Mouse (Mus musculus): ENCODE results near the gene Rdh5. TPM values are rescaled to one million over a fixed set of nuclear protein-coding genes. Genes with fewer than 3 reads are reported as not detected.

The Rdh5 gene
- polyA plus RNA-seq, 1 experiment from 2014 or later = 17.3 TPM

DNA sequence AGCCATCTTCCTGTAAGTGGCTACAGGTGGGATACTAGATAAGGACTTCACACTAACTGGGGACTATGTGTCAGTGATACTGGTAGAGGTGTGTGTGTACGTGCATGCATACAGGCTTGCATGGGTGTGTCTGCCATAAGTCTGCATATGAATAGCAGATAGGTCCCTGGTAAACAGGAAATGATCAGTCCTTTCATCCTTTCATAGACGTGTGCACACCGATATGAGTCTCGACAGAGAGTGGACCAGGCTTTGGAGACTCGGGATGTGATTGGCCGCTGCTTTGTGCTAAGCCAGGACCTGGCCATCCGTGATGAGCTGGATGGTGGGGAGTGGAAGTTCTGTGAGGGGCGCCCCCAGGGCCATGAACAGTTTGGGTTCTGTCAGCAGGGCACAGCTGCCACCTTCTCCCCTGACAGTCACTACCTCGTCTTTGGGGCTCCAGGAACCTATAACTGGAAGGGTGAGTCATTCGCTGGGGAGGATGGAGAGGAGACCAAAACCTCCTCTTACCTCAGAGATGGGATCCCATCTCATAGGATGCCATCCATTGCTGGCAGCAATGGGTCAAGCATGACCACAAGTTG lies 17.9 kb upstream of the Rdh5 start:
- 75% methylated on average over 10 of the region's 10 CpGs for WGBS
- no peaks in the 10 kb centered on the region for H3K4me1 ChIP-seq
- no peaks in the 10 kb centered on the region for H3K9me3 ChIP-seq
- H3K36me3 ChIP-seq = no peaks in the 10 kb centered on the region
- no peak overlapping the region for H3K4me2 ChIP-seq
- no peak overlapping the region for H3K9ac ChIP-seq
- no peak for ATAC-seq (ENCODE audit: borderline replicate concordance, extremely low read depth, low FRiP score, low TSS enrichment)
- H3K4me3 ChIP-seq = no peak overlapping the region
- H3K27me3 ChIP-seq = peaks cover 9% of the 10 kb centered on the region
- H3K27ac ChIP-seq = no peak overlapping the region

DNA sequence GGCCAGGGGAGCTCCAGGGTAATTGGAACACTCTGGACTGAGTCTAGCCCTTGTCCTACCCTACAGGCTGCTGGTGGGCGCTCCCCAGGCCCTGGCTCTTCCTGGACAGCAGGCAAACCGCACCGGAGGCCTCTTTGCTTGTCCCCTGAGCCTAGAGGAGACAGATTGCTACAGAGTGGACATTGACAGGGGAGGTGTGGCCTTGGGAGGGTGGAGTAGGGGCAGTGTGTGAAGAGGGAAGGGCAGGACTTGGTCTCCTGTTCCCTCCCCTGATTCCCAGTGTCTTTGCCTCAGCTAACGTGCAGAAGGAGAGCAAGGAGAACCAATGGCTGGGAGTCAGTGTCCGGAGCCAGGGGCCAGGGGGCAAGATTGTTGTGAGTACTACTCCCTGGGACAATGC lies 16.3 kb upstream of the Rdh5 start:
- Histone ChIP-seq H3K4me1 (peaks cover 5% of the 10 kb centered on the region), H3K27me3 (peaks cover 24% of the 10 kb centered on the region), H3K4me2 (no peak overlapping the region), H3K9ac (no peak overlapping the region), H3K9me3 (no peaks in the 10 kb centered on the region), H3K36me3 (no peaks in the 10 kb centered on the region), H3K4me3 (no peak overlapping the region), H3K27ac (no peak overlapping the region)
- ATAC-seq (ENCODE audit: borderline replicate concordance, extremely low read depth, low FRiP score, low TSS enrichment) = no peak
- 42% methylated on average over 5 of the region's 5 CpGs for WGBS

DNA sequence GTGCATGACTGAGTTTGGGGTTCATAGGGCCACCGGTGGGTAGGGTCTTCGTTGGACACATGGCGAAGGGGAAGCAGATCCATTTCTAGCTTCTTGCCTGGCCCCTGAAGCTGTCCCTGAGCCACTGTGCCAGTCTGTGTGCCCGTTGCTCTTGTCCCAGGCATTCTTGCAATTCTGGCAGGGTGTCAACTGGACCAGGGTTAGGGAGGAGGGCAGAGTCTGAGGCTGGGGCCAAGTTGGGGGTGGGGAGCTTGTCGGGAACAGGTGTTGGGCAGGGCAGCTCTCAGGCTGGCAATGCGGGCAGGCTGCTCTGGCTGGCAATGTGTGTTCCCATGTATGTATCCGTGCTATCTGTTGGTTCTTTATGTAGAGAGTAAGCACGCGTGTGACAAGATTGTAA lies 15.8 kb upstream of the Rdh5 start:
- Histone ChIP-seq H3K9me3 (no peaks in the 10 kb centered on the region), H3K9ac (no peak overlapping the region), H3K4me3 (no peak overlapping the region), H3K27me3 (peaks cover 30% of the 10 kb centered on the region), H3K27ac (no peak overlapping the region), H3K36me3 (no peaks in the 10 kb centered on the region), H3K4me1 (peaks cover 10% of the 10 kb centered on the region), H3K4me2 (no peak overlapping the region)
- 78% methylated on average over 9 of the region's 9 CpGs for WGBS
- no peak for ATAC-seq (ENCODE audit: borderline replicate concordance, extremely low read depth, low FRiP score, low TSS enrichment)

DNA sequence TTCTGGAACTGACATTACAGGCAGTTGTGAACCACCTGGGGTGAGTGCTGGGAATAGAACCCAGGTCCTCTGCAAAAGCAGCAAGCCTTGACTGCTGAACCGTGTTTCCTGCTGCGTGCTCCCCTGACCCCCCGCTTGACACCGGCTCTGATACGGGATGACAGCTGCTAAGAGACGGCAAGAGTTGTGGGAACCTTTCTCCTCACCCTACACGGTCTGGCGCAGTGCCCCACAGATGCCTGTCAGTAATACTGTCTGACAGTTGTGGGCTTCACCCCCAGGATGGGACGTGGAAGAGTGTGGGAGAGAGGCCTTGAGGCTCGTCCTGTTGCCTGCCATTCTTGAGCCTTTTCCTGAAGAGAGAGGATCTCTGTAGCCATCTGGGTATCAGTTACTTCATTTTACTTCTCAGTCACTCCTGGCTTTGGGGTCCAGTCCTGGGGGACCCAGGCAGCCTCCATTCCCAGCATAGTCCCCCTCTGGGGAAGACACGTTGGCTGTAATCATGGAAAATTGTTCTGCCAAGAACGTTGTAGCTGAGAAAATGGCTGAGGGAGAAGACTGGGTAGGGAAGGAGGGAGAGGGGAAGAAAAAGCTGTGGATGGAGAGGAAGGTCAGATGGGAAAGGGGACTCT lies 15.2 kb upstream of the Rdh5 start:
- 56% methylated on average over 12 of the region's 12 CpGs for WGBS
- Histone ChIP-seq H3K4me2 (no peak overlapping the region), H3K9ac (no peak overlapping the region), H3K4me3 (no peak overlapping the region), H3K4me1 (peaks cover 13% of the 10 kb centered on the region), H3K36me3 (no peaks in the 10 kb centered on the region), H3K9me3 (no peaks in the 10 kb centered on the region), H3K27me3 (peaks cover 36% of the 10 kb centered on the region), H3K27ac (no peak overlapping the region)
- ATAC-seq (ENCODE audit: borderline replicate concordance, extremely low read depth, low FRiP score, low TSS enrichment) = no peak

DNA sequence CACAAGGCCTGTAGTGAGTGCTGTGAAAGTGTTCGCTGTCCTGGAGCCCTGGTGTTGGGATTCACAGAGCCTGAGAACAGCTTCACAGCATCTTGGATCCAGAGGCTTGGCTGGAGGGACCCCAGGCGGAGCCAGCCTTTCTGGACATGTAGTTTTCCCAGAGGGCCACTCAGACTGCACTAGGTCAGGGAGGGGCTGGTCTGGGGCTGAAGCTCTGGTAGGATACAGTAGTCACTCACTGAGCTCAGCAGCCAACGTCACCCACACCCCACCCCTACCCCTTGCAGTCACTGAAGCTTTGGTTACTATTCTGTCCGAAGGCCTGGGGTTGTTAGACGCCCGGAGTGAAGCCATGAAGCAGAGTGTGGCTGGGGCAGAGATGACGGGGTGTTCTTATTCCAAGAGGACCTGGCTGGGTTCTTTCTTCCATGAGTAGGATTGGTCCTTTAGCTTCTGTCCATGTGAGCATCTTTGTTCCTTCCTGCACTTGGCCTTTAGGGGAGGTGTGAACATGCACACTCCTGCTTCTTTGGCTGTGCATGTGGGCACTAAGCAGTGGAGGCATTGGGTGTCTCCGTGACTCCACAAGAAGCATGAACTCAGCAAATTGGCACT lies 13.2 kb upstream of the Rdh5 start:
- peaks cover 13% of the 10 kb centered on the region for H3K4me1 ChIP-seq
- no peak overlapping the region for H3K4me3 ChIP-seq
- no peaks in the 10 kb centered on the region for H3K9me3 ChIP-seq
- no peak overlapping the region for H3K4me2 ChIP-seq
- peaks cover 55% of the 10 kb centered on the region for H3K27me3 ChIP-seq
- WGBS = 69% methylated on average over 8 of the region's 8 CpGs
- no peak for ATAC-seq (ENCODE audit: borderline replicate concordance, extremely low read depth, low FRiP score, low TSS enrichment)
- H3K27ac ChIP-seq = no peak overlapping the region
- H3K9ac ChIP-seq = no peak overlapping the region
- H3K36me3 ChIP-seq = no peaks in the 10 kb centered on the region

DNA sequence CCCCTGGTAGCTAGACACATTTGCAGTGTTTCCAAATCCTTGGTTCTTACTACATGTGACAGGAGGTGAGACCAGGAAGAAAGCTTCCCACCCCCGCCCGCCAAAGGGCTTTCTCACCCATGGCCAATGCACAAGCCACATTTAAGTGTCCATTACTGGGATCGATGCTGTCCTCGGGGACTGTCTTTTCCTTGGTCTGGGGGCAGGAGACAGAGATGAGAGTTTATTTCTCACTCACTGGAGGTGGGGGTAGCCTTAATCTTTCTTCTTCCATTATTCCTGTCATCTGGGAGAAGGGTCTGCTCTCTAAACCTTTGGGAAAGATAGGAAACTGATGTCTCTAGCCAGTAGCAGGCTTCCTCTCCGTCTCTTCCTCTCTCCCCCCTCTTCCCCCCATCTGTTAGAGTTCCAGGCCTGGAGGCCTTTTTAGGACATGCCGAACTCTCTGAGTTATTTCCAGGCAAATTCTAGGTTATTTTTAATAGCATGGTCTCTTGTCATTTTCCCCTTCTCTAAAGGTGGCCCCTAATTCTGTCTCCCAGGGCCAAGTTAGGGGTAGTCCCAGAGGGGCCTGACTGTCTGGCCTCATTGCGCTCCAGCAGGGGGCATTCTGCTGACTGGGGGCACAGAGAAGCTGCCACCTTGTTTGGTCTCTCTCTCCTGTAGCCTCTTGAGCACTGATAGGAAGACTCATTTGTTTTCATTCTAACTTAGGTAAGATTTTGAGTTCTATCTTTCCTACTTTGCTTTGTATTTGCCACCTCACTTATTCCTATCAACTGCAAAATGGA lies 12.5 kb upstream of the Rdh5 start:
- 64% methylated on average over 7 of the region's 7 CpGs for WGBS
- H3K9me3 ChIP-seq = no peaks in the 10 kb centered on the region
- H3K4me3 ChIP-seq = no peak overlapping the region
- ATAC-seq (ENCODE audit: borderline replicate concordance, extremely low read depth, low FRiP score, low TSS enrichment) = no peak
- H3K27ac ChIP-seq = no peak overlapping the region
- H3K4me2 ChIP-seq = no peak overlapping the region
- H3K27me3 ChIP-seq = peaks cover 58% of the 10 kb centered on the region
- H3K4me1 ChIP-seq = peaks cover 13% of the 10 kb centered on the region
- H3K9ac ChIP-seq = no peak overlapping the region
- no peaks in the 10 kb centered on the region for H3K36me3 ChIP-seq

DNA sequence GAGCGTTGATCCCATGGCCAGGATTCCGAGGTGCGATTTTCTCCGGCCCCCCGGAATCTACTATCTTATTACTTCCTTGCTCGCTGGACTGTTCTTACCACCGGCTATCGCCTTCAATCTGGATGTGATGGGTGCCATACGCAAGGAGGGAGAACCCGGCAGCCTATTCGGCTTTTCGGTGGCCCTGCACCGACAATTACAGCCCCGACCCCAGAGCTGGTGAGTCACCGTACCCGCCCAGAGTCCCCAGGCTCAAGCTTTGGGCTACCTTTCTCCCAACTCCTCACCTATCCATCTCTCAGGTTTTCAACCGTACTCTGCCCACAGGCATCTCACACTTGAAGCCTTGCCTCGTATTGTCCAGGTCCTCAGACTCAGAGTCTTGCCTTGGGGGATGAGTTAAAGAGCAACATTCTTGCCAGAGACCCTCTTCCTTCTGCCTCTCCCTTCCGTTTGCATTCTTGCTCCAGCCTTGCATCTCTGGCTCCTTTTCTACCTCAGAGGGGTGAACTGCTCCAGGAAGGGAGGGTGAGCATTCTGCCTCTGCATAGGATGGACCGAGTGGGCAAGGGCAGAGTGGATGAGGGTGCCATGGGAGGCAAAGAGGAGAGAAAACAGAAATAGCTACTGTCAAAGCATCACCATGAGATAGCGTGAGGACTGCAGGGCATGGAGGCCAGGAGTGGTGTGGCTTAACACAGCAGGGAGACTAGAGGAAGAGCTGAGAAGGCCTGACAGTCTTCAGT lies 11.5 kb upstream of the Rdh5 start:
- H3K4me3 ChIP-seq = peak overlapping the region; percentile 42
- H3K4me1 ChIP-seq = peaks cover 21% of the 10 kb centered on the region
- WGBS = 6% methylated on average over 21 of the region's 21 CpGs
- ATAC-seq (ENCODE audit: borderline replicate concordance, extremely low read depth, low FRiP score, low TSS enrichment) = no peak
- H3K9ac ChIP-seq = peak overlapping the region; percentile 18
- H3K4me2 ChIP-seq = peak overlapping the region; percentile 74
- H3K27me3 ChIP-seq = peaks cover 58% of the 10 kb centered on the region
- H3K27ac ChIP-seq = no peak overlapping the region
- no peaks in the 10 kb centered on the region for H3K36me3 ChIP-seq
- no peaks in the 10 kb centered on the region for H3K9me3 ChIP-seq

DNA sequence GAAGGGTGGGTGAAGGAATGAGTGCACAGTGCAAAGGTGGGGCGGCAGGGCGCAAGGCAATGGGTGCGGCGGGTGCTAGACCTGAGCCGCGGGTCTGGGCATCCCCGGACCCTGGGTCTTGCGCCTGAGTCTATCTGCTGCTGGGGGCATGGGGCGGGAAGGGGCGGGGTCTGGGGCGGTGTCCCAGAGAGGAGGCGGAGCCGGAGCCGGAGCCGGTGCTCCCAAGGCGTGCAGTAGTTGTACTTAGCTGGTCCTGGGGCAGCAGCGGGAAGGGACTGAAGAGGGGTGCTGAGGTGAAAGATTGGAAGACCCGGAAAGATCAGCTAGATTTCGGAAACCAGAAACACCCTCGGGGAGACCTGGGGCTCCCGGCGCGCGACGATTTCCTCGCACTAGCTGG lies 10.9 kb upstream of the Rdh5 start, which contains the start of gene Itga7:
TSS of gene Itga7 (plus strand) at position 245 of the 400 bp plus-strand sequence.
- H3K4me3 ChIP-seq = peak within 1 kb of the TSS; percentile 42
- H3K9me3 ChIP-seq = no peaks in the 10 kb centered on the region
- H3K36me3 ChIP-seq = no peaks in the 10 kb centered on the region
- ATAC-seq (ENCODE audit: borderline replicate concordance, extremely low read depth, low FRiP score, low TSS enrichment) = peak; percentile 66; the same call in 1 of the 2 replicates
- H3K27me3 ChIP-seq = peaks cover 58% of the 10 kb centered on the region
- 1% methylated on average over 26 of the region's 26 CpGs for WGBS
- peak within 1 kb of the TSS; percentile 18 for H3K9ac ChIP-seq
- H3K4me2 ChIP-seq = peak within 1 kb of the TSS; percentile 74
- peaks cover 21% of the 10 kb centered on the region for H3K4me1 ChIP-seq
- no peak within 1 kb of the TSS for H3K27ac ChIP-seq

DNA sequence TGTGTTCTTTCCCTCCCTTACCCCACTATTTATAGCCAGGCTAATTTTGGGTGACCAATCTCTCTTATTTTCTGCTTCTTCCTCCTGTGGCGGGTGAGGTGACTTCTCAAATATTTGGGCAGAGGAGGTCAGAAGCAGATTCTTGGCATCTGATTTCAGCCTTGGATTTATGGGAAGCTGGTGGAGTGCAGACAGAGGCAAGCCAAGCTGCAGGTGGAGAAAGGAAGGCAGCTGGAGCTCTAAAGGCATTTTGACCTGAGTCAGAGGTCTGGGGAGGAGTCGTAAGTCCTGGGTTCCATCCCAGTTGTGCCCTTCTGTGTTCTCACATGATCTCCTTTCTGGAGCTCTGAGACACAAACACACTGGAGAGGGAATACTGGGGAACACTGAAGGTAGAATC lies 8.8 kb upstream of the Rdh5 start:
- Histone ChIP-seq H3K9ac (no peak overlapping the region), H3K4me2 (no peak overlapping the region), H3K36me3 (no peaks in the 10 kb centered on the region), H3K4me1 (peaks cover 27% of the 10 kb centered on the region), H3K27ac (no peak overlapping the region), H3K27me3 (peaks cover 61% of the 10 kb centered on the region), H3K9me3 (no peaks in the 10 kb centered on the region), H3K4me3 (no peak overlapping the region)
- no peak for ATAC-seq (ENCODE audit: borderline replicate concordance, extremely low read depth, low FRiP score, low TSS enrichment)
- 57% methylated on average over 2 of the region's 2 CpGs for WGBS

DNA sequence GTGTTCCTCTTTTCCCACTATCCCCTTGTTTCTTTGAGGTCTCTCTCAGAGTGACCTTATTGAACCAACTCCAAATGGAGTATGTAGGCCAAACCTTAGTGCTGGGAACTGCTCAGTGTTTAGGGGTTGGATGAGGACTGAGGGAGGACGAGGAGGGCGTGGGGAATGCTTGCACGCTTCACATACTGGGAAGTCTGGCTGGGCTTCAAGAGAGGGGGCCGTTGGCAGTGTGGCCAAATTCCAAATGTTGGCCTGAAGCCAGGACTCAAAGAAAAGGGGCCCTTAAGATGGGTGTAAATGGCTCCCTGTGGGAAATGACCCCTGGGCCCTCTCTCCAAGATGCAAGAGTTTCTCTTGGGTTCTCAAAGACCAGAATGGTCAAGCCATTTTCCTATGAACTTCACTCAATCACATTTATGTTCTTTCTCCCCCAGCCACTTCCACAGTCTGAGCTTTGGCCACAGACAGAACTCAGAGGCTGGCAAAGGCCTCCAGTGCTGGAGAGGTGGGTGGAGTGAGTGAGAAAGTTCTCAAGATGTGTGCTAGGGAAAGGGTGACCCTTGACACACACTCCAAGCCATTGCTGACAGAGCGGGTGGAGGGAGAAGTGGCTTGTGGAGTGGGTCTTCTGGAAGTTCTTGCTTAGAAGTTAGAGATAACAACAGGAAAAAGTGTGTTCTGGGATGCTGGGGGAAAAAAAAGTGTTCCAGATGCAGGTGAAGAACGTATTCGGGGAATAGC lies 7.1 kb upstream of the Rdh5 start:
- peak overlapping the region; percentile 18 for H3K27ac ChIP-seq
- peak; percentile 69 for ATAC-seq (ENCODE audit: borderline replicate concordance, extremely low read depth, low FRiP score, low TSS enrichment)
- WGBS = 36% methylated on average over 7 of the region's 7 CpGs
- peaks cover 27% of the 10 kb centered on the region for H3K4me1 ChIP-seq
- H3K4me3 ChIP-seq = no peak overlapping the region
- no peak overlapping the region for H3K9ac ChIP-seq
- H3K9me3 ChIP-seq = no peaks in the 10 kb centered on the region
- H3K4me2 ChIP-seq = no peak overlapping the region
- H3K27me3 ChIP-seq = peaks cover 45% of the 10 kb centered on the region
- H3K36me3 ChIP-seq = no peaks in the 10 kb centered on the region

DNA sequence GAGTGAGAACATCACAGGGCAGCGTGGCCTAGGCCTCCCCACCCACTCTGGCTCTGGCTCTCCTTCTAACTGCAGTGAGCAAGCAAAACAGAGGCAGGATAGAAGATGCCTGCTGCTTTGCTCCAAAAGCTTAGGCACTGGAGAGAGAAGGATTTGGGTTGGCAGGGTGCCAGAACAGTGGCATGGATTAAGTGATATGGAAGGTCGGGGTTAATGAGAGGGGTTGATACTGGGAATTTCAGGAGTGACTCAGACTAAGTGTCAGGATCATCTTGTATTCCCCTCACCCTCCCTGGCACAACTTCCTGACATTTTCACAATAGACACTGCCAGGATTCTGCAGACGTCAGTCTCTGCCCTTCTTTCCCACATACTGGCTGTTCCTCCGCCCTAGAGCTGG lies 5.7 kb upstream of the Rdh5 start:
- Histone ChIP-seq H3K27me3 (peaks cover 31% of the 10 kb centered on the region), H3K9me3 (no peaks in the 10 kb centered on the region), H3K4me2 (no peak overlapping the region), H3K27ac (no peak overlapping the region), H3K4me3 (no peak overlapping the region), H3K9ac (no peak overlapping the region), H3K4me1 (peaks cover 25% of the 10 kb centered on the region), H3K36me3 (no peaks in the 10 kb centered on the region)
- ATAC-seq (ENCODE audit: borderline replicate concordance, extremely low read depth, low FRiP score, low TSS enrichment) = no peak
- WGBS = 37% methylated on average over 4 of the region's 4 CpGs

Data from lung, embryonic 15.5 days (tissue).